Mouse (Mus musculus) ovary, postnatal 14 days (tissue): Measurements from ENCODE around the gene Vmn1r209.
"Not testable (repeated sequence)": the region's sequence is repeated elsewhere in the genome, so short reads cannot be mapped to it uniquely, and the experiment has no call there.

ENCODE experiments used
- DNase-seq: peaks from one replicate; pipeline ENCODE4 v3.0.0; 2022; ENCODE audit warnings: low spot score

The Vmn1r209 gene

DNA sequence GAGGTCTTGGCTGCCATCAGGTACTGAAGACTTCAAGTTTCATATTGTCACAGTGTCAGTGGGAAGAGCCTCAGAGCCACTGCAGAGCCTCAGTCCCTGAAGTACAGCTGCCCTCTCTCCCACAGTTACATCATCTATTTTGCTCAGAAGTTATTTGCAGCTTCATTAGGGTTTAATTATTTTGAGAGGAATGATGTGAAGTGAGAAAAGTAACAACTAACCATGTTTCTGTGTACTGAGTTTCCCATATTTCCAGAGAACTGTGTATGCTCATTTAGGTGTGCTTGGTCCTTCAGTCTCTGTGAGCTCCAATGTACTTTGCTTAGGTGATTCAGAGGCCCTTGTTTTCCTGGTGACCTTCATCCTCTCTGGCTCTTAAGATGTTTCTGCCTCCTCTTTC, at the start of gene Vmn1r209:
Vmn1r209 (minus strand) TSS at position 101 of the 400 bp plus-strand sequence.
- not testable (repeated sequence) for DNase-seq

GRCm38 (mm10) chr13:22857461-22857860, 48.0 kb upstream of the Vmn1r209 start, which contains the start of gene Vmn1r211:
Vmn1r211 (minus strand) TSS chr13:22857561.
- DNase-seq = no peak

DNA sequence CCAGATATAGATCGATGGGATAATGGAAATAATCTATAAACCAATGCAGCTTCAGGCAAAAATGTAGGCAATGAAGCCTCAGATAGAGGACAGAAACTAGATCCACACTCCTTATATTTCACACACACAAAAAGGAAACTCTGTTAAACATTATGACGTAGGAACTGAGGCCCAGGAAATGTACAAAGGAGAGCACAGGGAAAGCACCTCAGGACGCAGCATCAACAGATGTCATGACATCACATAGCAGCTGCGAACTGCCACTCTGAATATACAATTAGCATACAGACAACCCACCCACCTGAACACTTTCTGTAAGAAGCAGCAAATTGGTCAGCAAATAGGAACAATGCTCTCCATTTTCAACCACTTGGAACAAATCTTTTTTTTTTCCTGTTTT, 45.3 kb upstream of the Vmn1r209 start:
- no peak for DNase-seq

- no peak for DNase-seq
Measured at GRCm38 (mm10) chr13:22846798-22847197, 37.3 kb upstream of the Vmn1r209 start.

DNA sequence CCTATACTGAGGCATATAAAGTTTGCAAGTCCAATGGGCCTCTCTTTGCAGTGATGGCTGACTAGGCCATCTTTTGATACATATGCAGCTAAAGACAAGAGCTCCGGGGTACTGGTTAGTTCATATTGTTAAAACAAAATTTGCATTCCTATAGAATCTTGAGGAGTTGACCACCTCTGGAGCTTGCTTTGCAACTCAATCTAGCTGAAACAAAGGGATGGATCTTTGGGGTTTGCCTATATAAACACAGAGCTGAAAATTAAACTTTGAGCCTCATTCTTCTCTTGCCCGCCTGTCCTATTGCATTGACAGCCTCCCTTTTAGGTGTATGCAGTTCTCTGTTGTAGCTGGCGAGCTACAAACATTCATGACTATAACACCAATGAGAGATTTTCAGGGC, 34.8 kb upstream of the Vmn1r209 start:
- DNase-seq = not testable (repeated sequence)

GRCm38 (mm10) chr13:22831248-22831647, 21.8 kb upstream of the Vmn1r209 start, which contains the start of gene Vmn1r210:
Vmn1r210 (minus strand) TSS chr13:22831348.
- DNase-seq = no peak

DNA sequence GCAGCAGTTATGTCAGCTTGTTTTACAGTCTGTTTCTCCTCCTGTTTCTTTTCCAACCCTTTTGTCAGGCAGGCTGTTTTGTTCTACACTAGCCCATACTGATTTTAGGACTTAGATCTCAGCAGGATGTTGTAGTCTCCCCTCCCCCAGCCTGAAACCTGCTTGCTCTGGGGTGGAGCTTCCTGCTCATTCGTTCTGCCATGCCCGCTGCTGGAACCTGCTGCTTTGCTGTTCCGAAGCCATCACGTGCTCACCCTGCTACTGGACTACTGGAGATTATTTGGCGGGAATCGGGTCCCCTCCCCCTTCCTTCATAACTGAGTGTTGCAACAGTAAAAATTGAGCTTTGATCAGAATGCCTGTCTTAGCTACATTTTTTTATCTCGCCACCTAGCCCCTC, 19.9 kb upstream of the Vmn1r209 start:
- not testable (repeated sequence) for DNase-seq

GRCm38 (mm10) chr13:22821601-22822000, 12.1 kb upstream of the Vmn1r209 start:
- DNase-seq = not testable (repeated sequence)

GRCm38 (mm10) chr13:22788096-22788495, 21.4 kb downstream of the Vmn1r209 start:
- DNase-seq = not testable (repeated sequence)

DNA sequence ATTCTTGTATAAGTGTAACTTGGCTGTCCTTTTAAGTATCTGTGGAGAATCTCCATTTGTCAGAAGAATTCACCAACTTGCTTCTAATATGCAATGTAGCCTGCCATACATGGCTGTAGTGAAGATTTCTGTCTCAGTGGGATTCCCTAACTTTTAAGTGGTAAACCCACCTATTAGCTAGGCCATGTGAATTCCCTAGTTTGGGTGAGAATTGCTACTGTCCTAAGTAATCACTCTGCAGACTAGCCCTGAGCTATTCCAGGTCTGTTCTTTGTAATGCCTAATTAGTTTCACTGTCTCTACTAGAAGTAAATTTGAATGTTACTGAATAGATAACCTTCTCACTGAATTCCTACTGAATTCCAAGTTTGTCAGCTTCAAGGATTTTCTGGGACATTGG, 25.3 kb downstream of the Vmn1r209 start:
- DNase-seq = not testable (repeated sequence)

- not testable (repeated sequence) for DNase-seq
Measured at GRCm38 (mm10) chr13:22777300-22777699, 32.2 kb downstream of the Vmn1r209 start, which contains the start of gene Vmn1r208. Vmn1r208 (minus strand) TSS chr13:22777400.

DNA sequence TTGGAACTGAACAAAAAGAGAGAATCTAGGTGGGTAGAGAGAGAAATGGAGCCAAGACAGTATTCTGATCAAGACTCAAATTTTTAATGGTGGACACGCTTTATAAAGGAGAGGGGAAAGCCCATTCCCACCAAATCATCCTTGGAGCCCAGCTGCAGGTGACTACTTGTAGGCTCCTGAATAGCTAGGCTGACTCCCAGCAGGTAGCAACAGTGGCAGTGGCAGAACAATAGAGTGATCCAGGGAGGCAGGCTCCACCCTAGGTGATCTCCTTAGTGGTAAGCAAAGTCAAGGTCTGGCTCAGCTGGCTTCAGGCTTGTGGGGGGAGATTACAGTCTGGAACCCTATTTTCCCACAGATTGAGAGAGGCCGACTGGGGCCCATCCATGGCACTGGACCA, 37.9 kb downstream of the Vmn1r209 start:
- DNase-seq = not testable (repeated sequence)
